Mouse (Mus musculus): ENCODE results near the gene Kif22.

Gene Kif22

DNA sequence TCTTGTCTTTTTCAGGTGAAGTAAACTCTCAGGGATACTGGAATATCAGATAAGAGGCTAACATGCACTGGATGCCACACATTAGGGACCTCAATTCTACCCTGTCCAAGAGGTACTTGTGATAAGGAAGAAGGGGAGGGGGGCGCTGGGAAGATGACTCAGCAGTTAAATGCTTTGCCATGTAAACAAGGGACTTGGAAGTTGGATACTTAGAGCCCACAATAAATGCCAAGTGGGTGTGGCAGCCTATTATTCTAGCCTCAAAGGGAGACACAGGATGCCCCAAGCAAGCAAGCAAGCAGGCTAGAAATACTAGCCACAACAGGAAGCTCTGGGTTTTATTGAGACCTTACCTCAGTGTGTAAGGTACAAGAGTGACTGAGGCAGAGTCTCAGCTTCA is 11.0 kb downstream of the Kif22 start:
- DNase-seq (ENCODE audit: low read depth, low spot score), result no peak

DNA sequence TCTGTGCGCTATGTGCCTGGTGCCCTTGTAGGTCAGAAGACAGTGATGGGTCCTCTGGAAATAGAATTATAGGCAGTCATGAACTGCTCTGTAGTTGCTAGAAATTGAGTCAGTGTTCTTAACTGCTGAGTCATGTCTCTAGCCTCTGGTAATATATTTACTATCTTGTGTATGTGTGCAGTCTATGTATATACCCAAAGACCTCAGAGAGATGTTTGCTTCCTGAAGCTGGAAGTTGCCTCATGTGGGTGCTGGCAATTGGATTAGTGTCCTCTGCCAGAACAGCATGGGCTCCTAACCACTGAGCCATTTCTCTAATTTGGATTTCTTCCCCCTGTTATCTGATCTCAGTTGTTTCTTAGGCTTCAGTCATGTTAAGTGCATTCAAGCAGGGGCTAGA is 12.1 kb downstream of the Kif22 start:
- DNase-seq (ENCODE audit: low read depth, low spot score), result no peak

DNA sequence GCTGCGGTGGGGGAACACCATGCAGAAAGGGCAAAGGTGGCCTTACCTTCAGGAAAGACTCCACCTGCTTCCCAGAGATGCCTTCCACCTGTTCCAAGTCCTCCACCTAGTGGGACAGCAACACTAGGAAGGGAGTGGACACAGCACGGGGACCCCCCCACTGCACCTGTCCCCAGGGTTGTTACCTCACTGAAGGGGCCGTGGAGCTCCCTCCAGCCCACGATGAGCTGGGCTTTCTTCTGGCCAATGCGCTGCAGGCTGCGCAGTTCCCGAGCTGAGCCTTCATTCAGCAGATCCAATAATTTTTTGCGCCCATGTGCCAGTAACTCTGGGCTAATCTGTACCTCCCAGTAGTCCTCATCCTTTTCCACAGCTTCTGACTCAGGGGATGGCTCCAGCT is 14.4 kb downstream of the Kif22 start:
- no peak for DNase-seq (ENCODE audit: low read depth, low spot score)

DNA sequence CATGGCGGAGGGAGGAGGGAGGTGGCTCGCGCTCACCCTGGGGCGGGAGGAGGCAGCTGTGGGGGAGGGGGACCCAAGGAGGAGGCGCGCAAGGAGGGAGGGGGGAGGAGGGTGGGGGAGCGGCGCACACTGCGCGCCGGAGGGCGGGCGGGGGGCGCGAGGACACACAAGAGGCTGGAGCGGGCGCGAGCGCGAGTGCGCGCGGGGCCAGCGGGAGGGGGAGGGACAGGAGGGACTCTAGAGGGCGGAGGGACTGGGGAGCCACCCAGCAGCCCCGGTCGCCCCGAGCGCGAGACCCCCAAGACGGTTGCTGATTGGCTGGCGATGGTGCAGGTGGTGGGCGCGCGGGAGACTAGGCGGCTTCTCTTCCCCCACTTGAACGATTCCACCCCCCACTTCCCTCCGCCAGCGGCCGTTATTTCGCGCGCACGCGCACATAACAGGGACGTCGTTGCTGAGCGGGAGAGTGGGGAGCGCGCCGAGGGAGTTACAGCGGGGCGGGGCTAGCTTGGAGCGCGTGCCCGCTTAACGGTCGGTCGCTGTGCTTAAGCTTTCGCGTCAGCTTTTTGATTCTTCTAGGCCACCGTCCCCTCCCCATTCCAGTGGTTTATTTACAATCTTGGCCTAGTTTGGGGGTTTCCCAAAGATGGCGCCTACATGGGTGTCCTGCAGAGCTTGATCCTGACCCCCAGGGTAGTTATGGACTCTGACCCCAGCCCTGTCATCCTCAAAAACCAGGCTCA is 15.1 kb downstream of the Kif22 start, which contains the start of gene Maz:
Gene Maz, minus strand, starts transcription at position 54 of the 743 bp plus-strand sequence.
- peak; percentile 100 for DNase-seq (ENCODE audit: low read depth, low spot score)

DNA sequence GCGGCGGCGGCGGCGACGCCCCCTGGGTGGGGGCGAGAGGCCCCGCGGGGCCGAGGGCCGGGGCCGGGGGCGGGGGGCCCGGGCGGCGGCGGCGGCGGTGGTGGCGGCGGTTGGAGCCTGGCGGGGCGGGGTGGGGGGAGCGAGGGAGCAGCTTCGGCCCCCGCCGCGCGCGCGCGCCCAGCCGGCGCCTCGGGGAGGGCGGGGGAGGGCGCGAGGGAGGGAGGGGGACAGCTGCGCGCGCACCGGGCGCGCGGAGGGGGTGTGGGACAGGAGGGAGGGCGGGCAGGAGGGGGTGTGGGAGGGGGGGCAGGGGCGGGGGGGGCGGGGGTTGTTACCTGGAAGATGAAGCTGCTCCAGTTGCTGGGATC is 15.7 kb downstream of the Kif22 start:
- no peak for DNase-seq (ENCODE audit: low read depth, low spot score)

DNA sequence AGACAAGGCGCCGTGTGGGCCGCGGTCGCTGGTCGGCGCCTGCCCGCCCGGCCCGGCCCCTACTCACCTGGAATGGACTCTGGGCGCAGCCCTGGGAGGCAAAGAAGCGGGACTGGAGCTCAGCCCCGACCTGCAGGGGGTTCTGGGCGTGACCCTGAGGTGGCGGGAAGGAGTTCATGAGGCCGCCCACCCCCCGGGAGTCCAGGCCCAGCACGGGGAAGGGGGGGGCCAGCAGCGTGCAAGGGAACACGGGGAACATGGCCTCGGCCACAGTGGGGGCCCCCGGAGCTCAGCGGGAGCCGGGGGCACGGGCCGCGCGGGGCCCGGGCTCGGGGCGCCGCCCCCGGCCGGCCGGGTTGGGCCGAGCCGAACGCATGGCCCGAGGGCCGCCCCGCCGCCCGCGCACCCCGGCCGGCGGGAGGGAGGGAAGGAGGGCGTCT is 16.1 kb downstream of the Kif22 start:
- DNase-seq (ENCODE audit: low read depth, low spot score), result peak; percentile 80

DNA sequence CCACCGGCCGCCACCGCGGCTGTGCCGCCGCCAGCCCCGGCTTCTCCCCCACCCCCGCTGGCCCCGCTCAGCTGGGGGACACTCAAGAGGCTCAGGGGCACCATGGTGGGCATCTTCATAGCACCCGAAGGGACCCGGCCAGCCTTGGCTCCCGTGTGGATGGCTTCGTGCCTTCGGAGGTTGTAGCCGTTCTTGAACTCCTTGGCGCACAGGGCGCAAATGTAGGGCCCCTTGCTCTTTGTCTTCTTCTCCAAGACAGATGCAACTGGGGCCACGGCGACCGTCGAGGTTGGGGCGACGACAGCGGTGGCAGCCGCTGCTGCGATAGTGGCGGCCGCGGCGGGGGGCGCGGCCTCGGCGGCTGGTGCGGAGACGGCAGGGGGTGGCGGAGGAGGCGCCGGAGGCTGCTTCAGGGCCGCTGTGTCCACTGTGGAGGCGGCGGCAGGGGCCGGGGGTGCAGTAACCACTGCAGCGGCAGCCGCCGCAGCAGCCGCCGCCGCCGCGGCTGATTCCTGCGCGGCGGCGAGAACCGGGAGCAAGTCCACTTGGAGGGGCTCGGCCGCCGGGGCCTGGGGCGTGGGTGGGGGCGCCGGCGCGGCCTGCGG is 16.6 kb downstream of the Kif22 start:
- DNase-seq (ENCODE audit: low read depth, low spot score), result peak; percentile 61

DNA sequence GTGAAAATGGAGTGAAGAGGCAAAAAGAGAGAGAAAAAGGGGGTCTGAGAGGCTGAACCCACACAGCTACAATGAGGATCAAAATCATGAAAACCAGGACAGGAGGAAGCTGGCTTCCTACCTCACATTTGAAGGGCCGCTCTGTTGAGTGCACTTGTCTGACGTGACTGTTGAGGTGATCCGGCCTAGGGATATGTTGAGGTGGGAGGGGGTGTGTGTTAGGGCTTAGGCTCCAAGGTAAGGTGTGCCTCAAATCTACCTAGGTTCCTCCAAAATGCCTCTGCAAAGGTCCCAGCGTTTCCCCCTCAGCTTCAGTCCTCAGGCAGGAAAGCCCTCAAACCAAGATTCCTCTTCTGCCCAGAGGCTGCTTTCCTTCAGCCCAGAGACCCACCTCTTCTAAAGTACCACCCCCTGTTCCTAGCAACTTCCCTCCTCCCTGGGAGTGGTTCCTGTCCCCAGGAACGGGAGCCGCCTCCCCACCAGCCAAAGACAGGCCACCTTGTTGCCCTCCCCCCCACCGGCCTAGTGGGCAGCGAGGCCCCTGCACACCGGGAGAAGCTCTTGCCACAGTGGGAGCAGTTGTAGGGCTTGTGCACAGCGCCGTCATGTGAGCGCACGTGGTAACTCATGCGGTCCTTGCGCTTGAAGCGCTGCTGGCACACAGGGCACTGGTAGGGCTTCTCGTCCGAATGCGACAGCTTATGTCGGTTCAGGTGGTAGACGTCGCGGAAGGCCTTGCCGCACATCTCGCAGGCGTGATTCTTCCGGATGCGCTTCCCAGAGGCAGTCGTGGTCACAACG is 17.3 kb downstream of the Kif22 start:
- peak; percentile 85 for DNase-seq (ENCODE audit: low read depth, low spot score)

DNA sequence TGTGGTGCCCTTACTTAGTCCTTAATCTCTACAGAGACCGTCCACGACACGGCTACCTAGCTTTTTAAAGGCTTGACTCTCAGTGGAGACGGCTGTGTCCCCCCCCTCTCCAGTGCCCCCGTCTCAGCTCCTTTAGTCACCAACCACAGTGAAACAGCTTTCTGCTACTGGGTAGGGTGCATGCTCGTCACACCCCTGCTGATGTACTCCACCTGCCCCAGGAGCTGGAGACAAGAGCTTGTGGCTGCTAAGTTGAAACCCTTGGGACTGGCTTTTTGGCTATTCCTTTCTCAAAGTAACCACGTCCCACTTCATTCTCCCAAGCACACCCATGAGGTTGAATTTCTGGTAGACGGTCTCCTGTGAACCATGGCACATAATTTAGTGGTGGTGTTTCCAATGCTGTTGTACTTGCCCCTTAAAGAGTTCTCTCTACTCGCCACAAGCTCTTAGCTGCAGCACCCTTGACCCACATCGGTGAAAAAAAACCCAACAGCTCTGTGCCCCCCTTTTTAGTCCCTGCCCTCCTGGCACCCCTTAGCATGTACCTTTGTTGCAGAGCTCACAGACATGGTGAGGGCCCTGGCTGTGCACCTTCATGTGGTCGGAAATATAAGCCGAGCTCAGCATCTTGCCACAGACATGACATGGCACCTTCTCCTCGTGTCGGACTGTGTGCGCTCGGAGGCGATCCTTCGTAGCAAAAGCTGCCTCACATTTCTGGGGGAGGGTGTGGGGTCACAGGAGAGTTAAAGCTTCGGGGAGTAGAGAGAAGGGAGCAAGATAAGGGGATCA is 18.2 kb downstream of the Kif22 start:
- DNase-seq (ENCODE audit: low read depth, low spot score), result no peak

DNA sequence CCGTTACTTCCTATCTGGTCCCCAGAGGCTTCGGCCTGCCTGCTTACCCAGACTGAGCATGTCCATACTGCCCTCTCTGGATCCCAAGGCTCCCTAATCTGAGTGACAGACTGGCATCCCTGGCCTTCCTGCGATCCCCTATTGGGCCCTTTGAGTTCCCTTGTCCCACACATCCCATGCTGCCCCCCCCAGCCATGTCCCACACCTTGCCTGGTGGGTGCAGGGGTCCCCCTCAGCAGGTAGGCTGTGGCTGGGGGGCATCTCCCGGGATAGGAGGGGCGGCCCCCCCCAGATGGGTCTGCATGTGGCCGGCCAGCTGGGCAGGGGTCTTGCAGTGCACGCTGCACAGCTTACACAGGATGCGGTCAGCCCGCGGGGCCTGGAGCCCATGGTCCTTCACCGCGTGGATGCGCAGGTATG is 19.0 kb downstream of the Kif22 start:
- no peak for DNase-seq (ENCODE audit: low read depth, low spot score)

DNA sequence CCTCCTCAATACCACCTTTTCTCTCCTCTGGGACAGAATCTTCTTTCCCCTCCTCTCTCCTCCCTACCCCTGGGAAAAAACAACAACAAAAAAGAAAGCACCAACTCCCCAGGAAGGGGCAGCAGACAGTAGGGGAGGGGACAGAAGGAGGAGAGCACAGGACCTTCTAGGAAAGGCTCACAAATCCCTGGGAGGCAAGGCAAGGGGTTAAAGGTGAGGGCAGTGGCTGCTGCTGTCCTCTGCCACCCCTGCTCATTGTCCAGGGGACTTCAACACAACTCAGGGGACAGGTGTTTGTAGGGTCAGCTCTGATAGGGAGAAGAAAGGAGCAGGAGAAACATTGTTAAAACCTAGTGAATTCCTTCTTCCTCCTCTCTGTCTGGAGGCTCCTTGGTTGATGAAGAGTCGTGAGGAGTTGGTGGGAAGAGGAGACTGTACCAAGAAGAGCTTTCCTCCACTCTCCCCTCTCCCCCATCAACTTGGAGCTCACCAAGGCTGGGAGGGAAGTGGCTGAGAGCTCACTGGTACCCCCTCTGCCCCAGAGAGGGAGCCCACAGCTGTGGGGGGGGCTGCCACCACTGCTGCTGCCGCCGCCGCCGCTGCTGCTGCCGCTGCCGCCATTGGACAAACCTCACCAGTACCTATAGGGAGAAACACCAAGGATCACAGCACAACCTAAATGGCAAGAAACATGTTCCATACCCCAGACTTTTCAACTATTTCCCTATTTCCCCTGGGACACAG is 19.6 kb downstream of the Kif22 start:
- no peak for DNase-seq (ENCODE audit: low read depth, low spot score)

DNA sequence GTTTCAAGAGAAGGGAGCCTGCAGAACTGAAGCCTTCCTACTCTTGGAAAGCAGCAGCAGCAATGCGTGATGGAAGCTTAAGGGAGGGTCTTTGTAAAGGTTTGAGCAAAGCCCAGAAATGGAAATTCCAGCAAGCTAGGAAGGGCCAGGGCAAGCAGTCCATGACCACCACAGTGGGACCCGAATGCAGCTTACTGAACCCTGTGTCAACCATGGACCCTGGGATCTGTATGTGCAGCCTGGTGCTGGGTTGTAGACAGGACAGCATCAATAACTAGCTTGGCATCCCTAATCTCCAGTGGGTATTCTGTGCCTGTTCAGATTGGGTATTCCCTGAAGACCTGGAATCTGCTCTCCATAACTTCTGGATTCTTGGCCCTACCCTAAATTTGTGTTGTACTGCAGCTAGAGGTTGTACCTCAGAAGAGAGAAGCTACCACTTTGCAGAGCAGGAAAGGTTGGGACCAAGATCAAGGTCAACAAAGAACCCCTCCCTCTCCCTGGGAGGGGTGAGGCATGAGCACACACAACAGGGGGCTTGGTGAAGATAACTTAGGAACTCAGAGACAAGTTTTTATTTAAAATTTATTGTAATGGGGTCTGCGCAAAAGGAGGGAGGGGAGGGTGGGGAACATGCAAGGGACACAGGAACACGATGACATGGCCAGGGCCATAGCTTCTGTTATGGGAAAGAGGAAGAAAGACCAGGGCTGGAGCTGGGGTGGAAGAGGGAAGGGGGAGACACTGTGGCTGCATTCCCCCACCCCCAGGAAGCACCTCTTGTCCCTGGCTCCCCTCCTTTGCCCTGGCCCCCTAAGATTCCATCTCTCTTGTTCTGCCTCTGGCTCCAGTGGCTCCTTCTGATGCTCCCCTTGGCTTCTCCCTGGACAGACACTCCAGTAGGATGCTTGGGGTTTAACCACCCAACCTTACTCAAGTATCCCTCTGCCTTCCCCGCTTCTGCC is 20.4 kb downstream of the Kif22 start:
- DNase-seq (ENCODE audit: low read depth, low spot score), result peak; percentile 40

DNA sequence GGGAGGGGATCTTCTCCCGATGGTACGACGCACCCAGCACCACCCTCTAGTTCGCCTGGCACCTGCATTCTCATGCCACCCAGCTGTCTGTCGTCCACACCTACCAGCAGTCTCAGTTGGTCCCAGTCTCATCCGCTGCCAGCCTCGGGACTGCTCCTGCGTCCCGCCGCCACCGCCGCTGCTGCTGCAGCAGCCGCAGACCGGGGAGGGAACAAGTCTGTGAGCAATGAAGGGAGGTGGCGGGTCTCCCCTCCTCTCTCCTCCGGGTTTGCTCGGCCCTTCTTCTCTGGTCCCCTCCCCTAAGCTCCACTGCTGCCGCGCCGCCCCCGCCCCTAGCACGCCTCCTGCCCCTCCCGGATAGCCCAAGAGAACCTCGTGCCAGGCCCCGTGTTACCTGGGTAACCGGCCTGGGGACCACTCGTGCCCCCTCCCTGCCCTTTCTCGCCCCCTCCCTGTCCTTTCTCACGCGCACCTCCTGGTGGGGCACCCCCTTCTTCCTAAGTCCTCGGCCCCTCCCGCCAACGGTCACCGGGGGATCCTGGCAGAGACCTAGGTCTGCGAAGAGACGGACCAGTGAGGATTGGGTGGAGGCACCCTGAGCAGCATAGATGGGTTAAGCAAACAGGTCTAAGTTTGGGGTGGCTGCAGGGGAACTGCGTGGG is 21.2 kb downstream of the Kif22 start, which contains the start of the genes Gm42742 and Prrt2:
Gene Gm42742, minus strand, starts transcription at position 197 of the 662 bp plus-strand sequence.
Gene Prrt2, minus strand, starts transcription at position 311 of the 662 bp plus-strand sequence.
- peak; percentile 55 for DNase-seq (ENCODE audit: low read depth, low spot score)

DNA sequence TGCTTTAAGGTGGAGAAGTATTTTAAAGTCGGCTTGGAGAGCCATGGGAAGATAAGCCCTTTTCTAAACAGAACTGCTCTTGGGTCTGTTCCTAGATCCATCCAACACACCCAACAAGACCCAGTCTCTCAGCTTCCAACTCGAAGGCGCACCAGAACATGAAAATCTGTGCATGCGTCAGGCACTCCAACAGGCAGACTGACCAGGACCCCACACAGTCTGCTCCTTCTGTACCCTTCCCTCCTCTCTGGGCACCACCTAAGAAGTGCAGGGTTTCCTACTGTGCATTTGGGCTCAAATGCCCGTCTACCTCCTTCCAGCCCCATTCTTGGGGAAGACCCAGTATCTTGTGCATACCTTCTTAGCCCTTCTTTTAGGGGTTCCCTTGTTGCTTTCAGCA is 21.8 kb downstream of the Kif22 start:
- DNase-seq (ENCODE audit: low read depth, low spot score), result no peak

DNA sequence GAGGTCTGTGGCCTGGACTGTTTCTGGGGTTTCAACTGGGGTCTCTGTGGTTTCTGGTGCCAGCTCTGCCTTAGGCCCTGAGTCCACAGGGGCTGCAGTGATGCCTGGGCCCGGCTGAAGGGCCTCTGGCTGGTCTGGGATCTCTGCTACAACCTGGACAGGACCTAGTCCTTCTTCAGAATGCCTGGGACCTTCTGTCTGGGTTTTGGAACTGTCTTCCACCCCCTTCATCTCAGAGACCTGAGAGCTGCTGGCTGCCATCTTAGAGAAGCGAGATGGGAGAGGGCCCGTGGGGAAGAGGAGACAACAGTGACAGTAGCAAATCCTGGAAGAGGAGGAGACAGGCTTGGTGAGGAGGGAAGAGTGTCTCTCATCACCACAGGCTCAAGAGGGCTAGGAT is 22.2 kb downstream of the Kif22 start:
- DNase-seq (ENCODE audit: low read depth, low spot score), result no peak

DNA sequence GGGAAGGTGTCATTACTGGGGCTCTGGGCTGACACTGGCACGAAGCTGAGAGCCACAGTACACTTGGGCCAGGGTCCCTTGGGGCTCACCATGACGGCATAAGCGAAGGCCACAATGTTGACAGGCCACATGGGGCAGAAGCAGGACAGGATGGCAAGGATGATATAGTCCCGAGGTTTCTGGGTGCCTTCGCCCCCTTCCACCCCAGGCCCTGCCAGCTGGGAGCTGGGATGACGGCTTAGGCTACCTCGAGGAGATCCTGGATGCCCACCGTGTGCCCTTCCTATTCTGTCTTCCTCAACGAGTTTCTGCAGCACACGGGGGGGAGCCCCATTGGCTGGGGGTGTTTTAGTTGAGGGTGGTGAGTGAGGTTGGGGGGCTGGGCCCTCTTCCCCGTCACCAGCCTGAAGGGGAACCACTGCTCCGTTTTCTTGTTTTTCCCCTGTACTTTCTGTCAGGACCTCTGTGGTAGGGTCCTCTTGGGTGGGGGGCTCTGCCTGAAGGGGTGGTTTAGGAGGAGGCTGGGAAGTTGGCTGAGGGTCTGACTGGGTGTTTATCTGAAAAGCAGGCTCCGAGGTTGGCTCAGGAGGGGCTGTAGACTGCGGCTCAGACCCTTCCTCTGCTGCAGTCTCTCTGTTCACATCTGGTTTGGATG is 22.8 kb downstream of the Kif22 start:
- DNase-seq (ENCODE audit: low read depth, low spot score), result no peak

DNA sequence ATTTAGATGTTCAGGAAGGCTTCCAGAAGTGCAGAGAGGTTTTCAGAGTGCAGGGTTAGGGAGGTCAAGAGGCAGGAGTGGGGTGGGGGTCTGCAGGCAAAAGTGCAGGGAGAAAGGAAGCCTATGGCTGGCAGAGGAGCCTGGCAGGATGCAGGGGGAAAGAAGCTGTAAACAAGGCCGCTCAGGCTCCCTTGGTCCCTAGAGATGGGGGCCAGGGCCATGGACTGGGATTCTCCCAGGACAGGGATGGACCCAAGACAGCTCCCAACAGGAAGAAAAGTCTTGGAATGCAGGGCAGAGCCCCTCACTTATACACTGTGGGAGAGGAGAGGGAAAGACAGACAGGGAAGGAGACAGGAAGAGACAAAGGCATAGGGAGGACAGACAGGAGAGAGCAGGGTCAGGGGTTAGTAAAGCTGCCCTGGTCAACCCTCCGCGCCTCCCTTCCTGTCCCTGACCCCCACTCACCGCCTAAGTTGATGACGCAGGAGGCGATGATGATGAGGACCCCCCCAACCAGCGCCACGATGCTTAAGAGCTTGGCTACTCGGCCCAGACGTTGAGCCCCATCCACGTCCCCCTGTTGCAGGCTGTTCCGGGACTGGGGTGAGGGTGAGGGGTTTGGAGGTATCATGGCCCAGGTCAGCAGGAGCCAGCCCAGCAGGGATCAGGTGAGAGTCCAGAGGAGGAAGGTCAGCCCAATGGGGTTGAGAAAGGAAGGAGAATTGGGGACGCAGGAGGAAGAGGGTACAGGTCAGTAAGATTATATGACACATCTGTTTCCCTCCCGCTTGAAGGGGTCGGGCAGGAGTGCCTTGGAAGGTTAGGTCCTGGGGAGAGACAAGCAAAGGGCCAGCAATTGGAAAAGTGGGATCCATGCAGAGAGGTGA is 23.6 kb downstream of the Kif22 start:
- no peak for DNase-seq (ENCODE audit: low read depth, low spot score)

DNA sequence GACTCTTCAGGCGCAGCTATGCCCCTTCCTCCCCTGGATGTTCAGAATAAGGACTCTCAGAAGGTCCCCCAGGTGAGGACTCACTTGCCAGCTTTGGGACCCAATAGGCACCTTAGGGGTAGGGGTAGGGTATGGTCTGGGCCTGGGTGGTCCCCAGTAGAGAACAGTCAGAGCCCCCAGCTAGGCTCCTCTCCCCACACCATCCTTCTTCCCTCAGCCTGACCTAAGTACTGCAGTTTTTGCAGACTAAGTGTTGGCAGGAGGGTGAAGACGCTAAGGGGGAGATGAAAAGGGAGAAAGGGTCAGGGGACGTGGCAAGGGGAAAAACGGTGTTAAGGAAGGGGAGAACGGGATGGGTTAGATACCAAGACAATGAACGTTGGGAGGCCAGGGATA is 24.3 kb downstream of the Kif22 start:
- no peak for DNase-seq (ENCODE audit: low read depth, low spot score)
